In the genomic region with DNA sequence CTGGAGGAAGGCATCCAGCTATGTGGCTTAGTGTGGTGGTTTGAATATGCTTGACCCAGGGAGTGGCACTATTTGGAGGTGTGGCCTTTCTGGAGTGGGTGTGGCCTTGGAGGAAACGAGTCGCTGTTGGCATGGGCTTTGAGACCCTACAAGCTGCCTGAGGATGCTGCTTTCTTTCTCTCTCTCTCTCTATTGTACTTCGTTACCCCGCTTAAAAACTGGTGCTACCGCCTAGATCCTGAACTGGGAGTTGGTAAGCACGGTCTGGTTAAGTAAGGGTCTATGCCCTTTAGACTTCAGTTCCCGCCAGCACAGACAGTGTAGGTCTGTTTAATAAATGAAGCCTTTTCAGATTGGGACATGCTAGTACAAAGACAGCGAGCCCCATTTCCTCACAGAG, we compare ENCODE assay signal across 8 mouse cellular contexts. TPM values are rescaled to one million over a fixed set of nuclear protein-coding genes. Genes with fewer than 3 reads are reported as not detected.
A peak's percentile ranks its signal among the peaks of the same experiment; 100 is the strongest.
DNase-seq lines count a peak whose midpoint lies in the region; ATAC-seq and TF ChIP-seq lines count a peak whose summit lies in the region.

No protein-coding gene starts in this region.

- H3K4me2 ChIP-seq in kidney, postnatal 0 days (ENCODE audit: low read length): peak overlapping the region; percentile 95; the same call in 1 of the 2 replicates
- peak overlapping the region; percentile 83 for H3K4me2 ChIP-seq in embryonic facial prominence, embryonic 12.5 days (replicated peaks)
- peak overlapping the region; percentile 72 for H3K4me2 ChIP-seq in hindbrain, embryonic 15.5 days
- peak overlapping the region; percentile 84 for H3K4me2 ChIP-seq in neural tube, embryonic 12.5 days (replicated peaks)

- peak overlapping the region; percentile 64; the same call in 1 of the 2 replicates for H3K4me3 ChIP-seq in kidney, postnatal 0 days (replicated peaks; ENCODE audit: low read depth, low read length)
- no peak overlapping the region for H3K4me3 ChIP-seq in kidney, adult 2 months (ENCODE audit: insufficient read depth, low read depth, low read length)
- H3K4me3 ChIP-seq in embryonic facial prominence, embryonic 12.5 days: peak overlapping the region; percentile 74
- peak overlapping the region; percentile 68; the same call in 1 of the 2 replicates for H3K4me3 ChIP-seq in hindbrain, embryonic 15.5 days
- no peak overlapping the region for H3K4me3 ChIP-seq in neural tube, embryonic 12.5 days

- H3K36me3 ChIP-seq in kidney, postnatal 0 days (ENCODE audit: insufficient read depth, low read length): no peaks in the 10 kb centered on the region
- no peaks in the 10 kb centered on the region; the same call in 1 of the 2 replicates for H3K36me3 ChIP-seq in kidney, adult 2 months (ENCODE audit: control insufficient read depth, insufficient read depth, low read length)
- peaks cover 5% of the 10 kb centered on the region; the same call in 1 of the 2 replicates for H3K36me3 ChIP-seq in embryonic facial prominence, embryonic 12.5 days
- peaks cover 5% of the 10 kb centered on the region; the same call in 1 of the 2 replicates for H3K36me3 ChIP-seq in hindbrain, embryonic 15.5 days
- H3K36me3 ChIP-seq in neural tube, embryonic 12.5 days: peaks cover 7% of the 10 kb centered on the region

- WGBS in kidney, postnatal 0 days: 71% methylated on average over 8 of the region's 8 CpGs
- WGBS in kidney, adult 2 months: 75% methylated on average over 8 of the region's 8 CpGs
- WGBS in embryonic facial prominence, embryonic 12.5 days: 75% methylated on average over 8 of the region's 8 CpGs
- WGBS in hindbrain, embryonic 15.5 days: 70% methylated on average over 8 of the region's 8 CpGs
- WGBS in neural tube, embryonic 12.5 days: 68% methylated on average over 8 of the region's 8 CpGs

- no peak overlapping the region for H3K9ac ChIP-seq in kidney, postnatal 0 days (ENCODE audit: low read depth, low read length)
- H3K9ac ChIP-seq in embryonic facial prominence, embryonic 12.5 days: 0 out of 2 replicates have a peak overlapping the region, but pooled peaks have one; percentile 10
- H3K9ac ChIP-seq in hindbrain, embryonic 15.5 days: no peak overlapping the region
- no peak overlapping the region for H3K9ac ChIP-seq in neural tube, embryonic 12.5 days

- no peaks in the 10 kb centered on the region for H3K9me3 ChIP-seq in kidney, postnatal 0 days (replicated peaks; ENCODE audit: low read length)
- no peaks in the 10 kb centered on the region for H3K9me3 ChIP-seq in embryonic facial prominence, embryonic 12.5 days
- H3K9me3 ChIP-seq in hindbrain, embryonic 15.5 days: no peaks in the 10 kb centered on the region
- H3K9me3 ChIP-seq in neural tube, embryonic 12.5 days: no peaks in the 10 kb centered on the region

- no peak for ATAC-seq in kidney, postnatal 0 days (replicated peaks; ENCODE audit: low FRiP score, low read depth)
- ATAC-seq in embryonic facial prominence, embryonic 12.5 days (ENCODE audit: insufficient number of reproducible peaks, insufficient read depth, low FRiP score, low TSS enrichment): no peak
- ATAC-seq in hindbrain, embryonic 15.5 days (ENCODE audit: low FRiP score, low read depth): no peak; the same call in 1 of the 2 replicates
- ATAC-seq in neural tube, embryonic 12.5 days (ENCODE audit: low FRiP score, low read depth): peak; percentile 17; the same call in 1 of the 2 replicates

- no peak for DNase-seq in kidney, postnatal 0 days (ENCODE audit: low spot score)
- no peak for DNase-seq in kidney, adult 2 months
- no peak for DNase-seq in spleen, postnatal 36 days (ENCODE audit: low spot score in 2 of 2)
- no peak for DNase-seq in frontal cortex, adult 2 months (ENCODE audit: extremely low spot score in 1 of 2, low spot score in 1 of 2)
- DNase-seq in thymus, postnatal 25 days: no peak

- no peak overlapping the region for H3K27ac ChIP-seq in kidney, postnatal 0 days
- no peak overlapping the region for H3K27ac ChIP-seq in kidney, adult 2 months (ENCODE audit: insufficient read depth, low read depth, low read length)
- no peak overlapping the region for H3K27ac ChIP-seq in embryonic facial prominence, embryonic 12.5 days
- H3K27ac ChIP-seq in hindbrain, embryonic 15.5 days (replicated peaks): no peak overlapping the region; the same call in 1 of the 2 replicates
- H3K27ac ChIP-seq in neural tube, embryonic 12.5 days: no peak overlapping the region

- TF ChIP-seq CTCF in kidney, postnatal 0 days (IDR thresholded peaks at IDR 0.05; ENCODE audit: low read depth): no peak
- TF ChIP-seq CTCF in kidney, adult 2 months (conservative IDR thresholded peaks at IDR 0.05; ENCODE audit: insufficient read depth, insufficient read length, low read depth, low read length): no peak

- no peaks in the 10 kb centered on the region for H3K27me3 ChIP-seq in kidney, postnatal 0 days (ENCODE audit: insufficient read depth, low read length)
- no peaks in the 10 kb centered on the region for H3K27me3 ChIP-seq in kidney, adult 2 months (replicated peaks; ENCODE audit: control insufficient read depth, insufficient read depth, low read length)
- no peaks in the 10 kb centered on the region for H3K27me3 ChIP-seq in embryonic facial prominence, embryonic 12.5 days
- no peaks in the 10 kb centered on the region for H3K27me3 ChIP-seq in hindbrain, embryonic 15.5 days
- no peaks in the 10 kb centered on the region for H3K27me3 ChIP-seq in neural tube, embryonic 12.5 days (replicated peaks)

- H3K4me1 ChIP-seq in kidney, postnatal 0 days (replicated peaks; ENCODE audit: insufficient read depth, low read length): 0 out of 2 replicates have a peak, but pooled peaks cover 7% of the 10 kb centered on the region
- H3K4me1 ChIP-seq in kidney, adult 2 months (ENCODE audit: control insufficient read depth, insufficient read depth, low read length): peaks cover 4% of the 10 kb centered on the region; the same call in 1 of the 2 replicates
- peaks cover 10% of the 10 kb centered on the region; the same call in 1 of the 2 replicates for H3K4me1 ChIP-seq in embryonic facial prominence, embryonic 12.5 days
- peaks cover 9% of the 10 kb centered on the region for H3K4me1 ChIP-seq in hindbrain, embryonic 15.5 days (replicated peaks)
- peaks cover 6% of the 10 kb centered on the region; the same call in 1 of the 2 replicates for H3K4me1 ChIP-seq in neural tube, embryonic 12.5 days

- TF ChIP-seq POLR2A in kidney, adult 2 months (IDR thresholded peaks at IDR 0.05; ENCODE audit: low read depth, low read length): no peak

RNA-seq across cellular contexts. Expression of gene Hykk, which starts 0.7 kb away (rescaled TPM):
- polyA plus RNA-seq in kidney, postnatal 0 days (2015; fragmentation: Nextera tagmentation; extraction: Ambion mirVana): 15.5 and 16.3 TPM in 2 replicates
- 31.2 and 39.7 TPM in 2 replicates for polyA plus RNA-seq in kidney, adult 2 months (2012; rRNA removed)
- polyA plus RNA-seq in embryonic facial prominence, embryonic 12.5 days (2016; fragmentation: Nextera tagmentation; extraction: Ambion mirVana): 7.5 and 8.0 TPM in 2 replicates
- polyA plus RNA-seq in hindbrain, embryonic 15.5 days (2015; fragmentation: Nextera tagmentation; extraction: Ambion mirVana): 2.5 and 2.6 TPM in 2 replicates
- 4.1 and 4.4 TPM in 2 replicates for polyA plus RNA-seq in neural tube, embryonic 12.5 days (2016; fragmentation: Nextera tagmentation; extraction: Ambion mirVana)
- 1.3 and 1.6 TPM in 2 replicates for polyA plus RNA-seq in frontal cortex, adult 2 months (2012; rRNA removed)

RNA-seq across cellular contexts. Expression of gene Psma4, which starts 34.2 kb away (rescaled TPM):
- 317 and 325 TPM in 2 replicates for polyA plus RNA-seq in kidney, postnatal 0 days (2015; fragmentation: Nextera tagmentation; extraction: Ambion mirVana)
- 89.3 and 121 TPM in 2 replicates for polyA plus RNA-seq in kidney, adult 2 months (2012; rRNA removed)
- polyA plus RNA-seq in embryonic facial prominence, embryonic 12.5 days (2016; fragmentation: Nextera tagmentation; extraction: Ambion mirVana): 301 and 314 TPM in 2 replicates
- 256 and 262 TPM in 2 replicates for polyA plus RNA-seq in hindbrain, embryonic 15.5 days (2015; fragmentation: Nextera tagmentation; extraction: Ambion mirVana)
- polyA plus RNA-seq in neural tube, embryonic 12.5 days (2016; fragmentation: Nextera tagmentation; extraction: Ambion mirVana): 282 and 287 TPM in 2 replicates
- 138 and 166 TPM in 2 replicates for polyA plus RNA-seq in frontal cortex, adult 2 months (2012; rRNA removed)

RNA-seq across cellular contexts. Expression of gene AY074887, which starts 34.4 kb away (rescaled TPM):
- 0.72 and 1.1 TPM in 2 replicates for polyA plus RNA-seq in kidney, postnatal 0 days (2015; fragmentation: Nextera tagmentation; extraction: Ambion mirVana)
- polyA plus RNA-seq in kidney, adult 2 months (2012; rRNA removed): not detected in 2 replicates
- polyA plus RNA-seq in embryonic facial prominence, embryonic 12.5 days (2016; fragmentation: Nextera tagmentation; extraction: Ambion mirVana): 1.0 and 1.6 TPM in 2 replicates
- polyA plus RNA-seq in hindbrain, embryonic 15.5 days (2015; fragmentation: Nextera tagmentation; extraction: Ambion mirVana): 1.1 and 1.4 TPM in 2 replicates
- polyA plus RNA-seq in neural tube, embryonic 12.5 days (2016; fragmentation: Nextera tagmentation; extraction: Ambion mirVana): 0.87 and 0.92 TPM in 2 replicates
- polyA plus RNA-seq in frontal cortex, adult 2 months (2012; rRNA removed): 0.34 TPM in 1 of 2 replicates, not detected in the other

RNA-seq across cellular contexts. Expression of gene Ireb2, which starts 52.8 kb away (rescaled TPM):
- 23.4 and 24.5 TPM in 2 replicates for polyA plus RNA-seq in kidney, postnatal 0 days (2015; fragmentation: Nextera tagmentation; extraction: Ambion mirVana)
- 8.6 and 10.0 TPM in 2 replicates for polyA plus RNA-seq in kidney, adult 2 months (2012; rRNA removed)
- polyA plus RNA-seq in embryonic facial prominence, embryonic 12.5 days (2016; fragmentation: Nextera tagmentation; extraction: Ambion mirVana): 50.0 and 50.7 TPM in 2 replicates
- polyA plus RNA-seq in hindbrain, embryonic 15.5 days (2015; fragmentation: Nextera tagmentation; extraction: Ambion mirVana): 35.1 and 35.8 TPM in 2 replicates
- polyA plus RNA-seq in neural tube, embryonic 12.5 days (2016; fragmentation: Nextera tagmentation; extraction: Ambion mirVana): 59.6 and 64.5 TPM in 2 replicates
- 26.9 and 30.1 TPM in 2 replicates for polyA plus RNA-seq in frontal cortex, adult 2 months (2012; rRNA removed)

Comparison
In these comparisons a context has a peak if more than half of its experiments do, and no peak if none do; other contexts are left out.
1. H3K4me3 ChIP-seq: peak in kidney, postnatal 0 days (single experiment), embryonic facial prominence, embryonic 12.5 days (single experiment) and hindbrain, embryonic 15.5 days (single experiment); none in kidney, adult 2 months (single experiment) and neural tube, embryonic 12.5 days (single experiment).
2. Peak in every context shown above with its lines, with median percentiles within 50 percentile points of each other: H3K4me2 ChIP-seq.